Comparison of ENCODE assay signal across 22 mouse cellular contexts in the genomic region with DNA sequence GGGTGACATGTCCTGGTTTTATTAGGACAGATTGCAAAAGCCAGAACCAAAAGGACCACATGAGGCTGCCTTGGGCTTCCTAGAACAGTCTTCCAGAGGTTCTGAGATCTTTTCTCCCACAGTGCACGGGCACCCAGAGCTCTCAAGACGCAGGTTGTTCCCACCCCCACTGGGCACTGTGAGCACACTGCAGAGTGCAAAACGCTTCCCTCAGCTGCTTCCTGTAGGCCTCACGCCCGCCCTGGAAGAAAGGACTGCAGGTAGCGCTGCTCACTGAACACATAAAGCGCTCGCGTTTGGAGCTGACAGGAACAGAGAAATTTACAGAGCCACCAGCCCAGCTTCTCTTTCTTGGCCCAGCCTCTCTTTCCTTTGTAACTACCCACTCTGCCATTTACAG.
DNase-seq lines count a peak whose midpoint lies in the region; ATAC-seq and TF ChIP-seq lines count a peak whose summit lies in the region.
"Had no signal": no experiment of that assay in that cellular context is flagged by ENCODE, and none has a peak within 500 bp of the region (broad histone marks: within the 10 kb centered on the region; RNA-seq: fewer than 3 reads in every experiment).

No protein-coding gene starts in this region.

- TF ChIP-seq CTCF in intestine, postnatal 0 days (IDR thresholded peaks at IDR 0.05; ENCODE audit: low read depth) = no peak

- no peak overlapping the region for H3K27ac ChIP-seq in intestine, embryonic 14.5 days (ENCODE audit: low read depth)
- no peak overlapping the region for H3K27ac ChIP-seq in intestine, postnatal 0 days (ENCODE audit: low read depth, low read length)
- peak overlapping the region; percentile 61 for H3K27ac ChIP-seq in limb, embryonic 10.5 days
- H3K27ac ChIP-seq: embryonic facial prominence, embryonic 15.5 days; forebrain, embryonic 10.5 days; hindbrain, embryonic 12.5 days had no signal

- H3K4me2 ChIP-seq in intestine, embryonic 14.5 days (ENCODE audit: low read length) = no peak overlapping the region
- H3K4me2 ChIP-seq in intestine, postnatal 0 days (replicated peaks; ENCODE audit: low read depth) = no peak overlapping the region
- H3K4me2 ChIP-seq: embryonic facial prominence, embryonic 15.5 days; heart, embryonic 12.5 days; hindbrain, embryonic 12.5 days had no signal

- H3K27me3 ChIP-seq in intestine, embryonic 14.5 days (replicated peaks; ENCODE audit: control insufficient read depth, insufficient read depth, low read length) = no peaks in the 10 kb centered on the region
- H3K27me3 ChIP-seq in intestine, postnatal 0 days (replicated peaks; ENCODE audit: control insufficient read depth, insufficient read depth, low read length) = no peaks in the 10 kb centered on the region
- 0 out of 2 replicates have a peak, but pooled peaks cover 6% of the 10 kb centered on the region for H3K27me3 ChIP-seq in limb, embryonic 10.5 days (ENCODE audit: low read depth, poor library complexity, severe bottlenecking)
- H3K27me3 ChIP-seq: embryonic facial prominence, embryonic 15.5 days; heart, embryonic 12.5 days; hindbrain, embryonic 12.5 days had no signal

- DNase-seq in intestine, embryonic 14.5 days (ENCODE audit: low spot score) = peak; percentile 56
- DNase-seq in thymus, postnatal 4 days = peak; percentile 30
- DNase-seq in thymus, postnatal 36 days = no peak
- DNase-seq in limb, embryonic 10.5 days (ENCODE audit: low spot score) = peak; percentile 31
- no peak for DNase-seq in c-Kit-positive CD71-positive TER-119-positive erythroid progenitor cells, embryonic 14.5 days (ENCODE audit: low spot score)
- DNase-seq: adrenal gland, adult 8-10 months; adrenal gland, postnatal 36 days; cerebellum, adult 18-20 months; cerebellum, adult 9-11 months; cerebellum, postnatal 36 days; gastrocnemius, postnatal 36 days; heart, adult 18-20 months; heart, postnatal 36 days had no signal

- ATAC-seq in intestine, embryonic 14.5 days (replicated peaks; ENCODE audit: low FRiP score, low TSS enrichment, low read depth) = no peak
- ATAC-seq in intestine, postnatal 0 days = no peak
- ATAC-seq: forebrain, embryonic 14.5 days; hindbrain, embryonic 16.5 days; inflammation-experienced regulatory T-cells, adult 6 months had no signal

- no peak overlapping the region for H3K4me3 ChIP-seq in intestine, embryonic 14.5 days (ENCODE audit: low read depth, low read length)
- no peak overlapping the region for H3K4me3 ChIP-seq in intestine, postnatal 0 days (ENCODE audit: low read depth, low read length)
- H3K4me3 ChIP-seq in limb, embryonic 10.5 days = no peak overlapping the region
- H3K4me3 ChIP-seq: embryonic facial prominence, embryonic 15.5 days; erythroblast, embryonic 14.5 days; forebrain, embryonic 10.5 days; heart, embryonic 12.5 days; hindbrain, embryonic 12.5 days had no signal

- H3K9me3 ChIP-seq in intestine, embryonic 14.5 days (ENCODE audit: control insufficient read depth, low read length) = no peaks in the 10 kb centered on the region
- H3K9me3 ChIP-seq in intestine, postnatal 0 days (ENCODE audit: control insufficient read depth) = no peaks in the 10 kb centered on the region
- H3K9me3 ChIP-seq in limb, embryonic 10.5 days (replicated peaks) = no peaks in the 10 kb centered on the region
- H3K9me3 ChIP-seq: embryonic facial prominence, embryonic 15.5 days; forebrain, embryonic 10.5 days; heart, embryonic 12.5 days; hindbrain, embryonic 12.5 days had no signal

- no peaks in the 10 kb centered on the region for H3K36me3 ChIP-seq in intestine, embryonic 14.5 days (ENCODE audit: control insufficient read depth, insufficient read depth, low read length)
- no peaks in the 10 kb centered on the region for H3K36me3 ChIP-seq in intestine, postnatal 0 days (ENCODE audit: control insufficient read depth, insufficient read depth)
- H3K36me3 ChIP-seq in limb, embryonic 10.5 days = no peaks in the 10 kb centered on the region
- H3K36me3 ChIP-seq: embryonic facial prominence, embryonic 15.5 days; forebrain, embryonic 10.5 days; heart, embryonic 12.5 days; hindbrain, embryonic 12.5 days had no signal

- no peak overlapping the region for H3K9ac ChIP-seq in intestine, embryonic 14.5 days (ENCODE audit: low read length)
- H3K9ac ChIP-seq in intestine, postnatal 0 days (ENCODE audit: low read depth, low read length) = no peak overlapping the region
- H3K9ac ChIP-seq: embryonic facial prominence, embryonic 15.5 days; heart, embryonic 12.5 days; hindbrain, embryonic 12.5 days had no signal

- WGBS in intestine, embryonic 14.5 days = 24% methylated on average over 9 of the region's 9 CpGs
- 50% methylated on average over 9 of the region's 9 CpGs for WGBS in intestine, postnatal 0 days
- 53% methylated on average over 9 of the region's 9 CpGs for WGBS in limb, embryonic 10.5 days

- H3K4me1 ChIP-seq in intestine, embryonic 14.5 days (replicated peaks; ENCODE audit: control insufficient read depth, insufficient read depth, low read length) = peaks cover 8% of the 10 kb centered on the region; the same call in 1 of the 2 replicates
- H3K4me1 ChIP-seq in intestine, postnatal 0 days (replicated peaks; ENCODE audit: control insufficient read depth, insufficient read depth, low read length) = 0 out of 2 replicates have a peak, but pooled peaks cover 12% of the 10 kb centered on the region
- peaks cover 41% of the 10 kb centered on the region for H3K4me1 ChIP-seq in limb, embryonic 10.5 days
- H3K4me1 ChIP-seq: hindbrain, embryonic 12.5 days had no signal

Comparison
In these comparisons a context has a peak if more than half of its experiments do, and no peak if none do; other contexts are left out.
1. DNase-seq: peak in intestine, embryonic 14.5 days (single experiment), thymus, postnatal 4 days (single experiment) and limb, embryonic 10.5 days (single experiment); none in thymus, postnatal 36 days (0 of 2) and c-Kit-positive CD71-positive TER-119-positive erythroid progenitor cells, embryonic 14.5 days (single experiment).